Mouse (Mus musculus) liver, adult 2 months (tissue): Measurements from ENCODE around the gene Rapgef2. TPM values are rescaled to one million over a fixed set of nuclear protein-coding genes. Genes with fewer than 3 reads are reported as not detected.

Source experiments
- DNase-seq: peaks from one replicate; pipeline ENCODE4 v3.0.0-alpha.2; 2011; ENCODE audit warnings: low read depth, low spot score; ENCODE audit errors: extremely low read depth
- H3K27ac ChIP-seq: fragments of 200-500 bp; replicated peaks from 2 replicates; pipeline ENCODE4 v1.5.1; 2012; ENCODE audit warnings: low read depth, mild to moderate bottlenecking, control low read depth, inconsistent platforms, low read length; ENCODE audit not compliant: insufficient read depth
- H3K27me3 ChIP-seq: fragments of 200-500 bp; 2 replicates; pipeline ENCODE4 v1.6.1; 2012; ENCODE audit warnings: mild to moderate bottlenecking, moderate library complexity, low read length, inconsistent platforms; ENCODE audit not compliant: control insufficient read depth, insufficient read depth
- H3K36me3 ChIP-seq: fragments of 200-500 bp; 2 replicates; pipeline ENCODE4 v1.6.1; 2012; ENCODE audit warnings: low read length, inconsistent platforms; ENCODE audit not compliant: control insufficient read depth, insufficient read depth
- H3K4me1 ChIP-seq: fragments of 200-500 bp; 2 replicates; pipeline ENCODE4 v1.6.1; 2011; ENCODE audit warnings: low read length; ENCODE audit not compliant: control insufficient read depth, insufficient read depth
- H3K4me3 ChIP-seq: fragments of 200-500 bp; 2 replicates; pipeline ENCODE4 v1.5.1; 2011; ENCODE audit warnings: low read depth, mild to moderate bottlenecking, control low read depth, low read length, moderate library complexity; ENCODE audit not compliant: insufficient read depth
- H3K79me2 ChIP-seq: fragments of 200-500 bp; 2 replicates; pipeline ENCODE4 v1.6.1; 2012; ENCODE audit warnings: inconsistent platforms, mild to moderate bottlenecking, low read length, moderate library complexity; ENCODE audit not compliant: control insufficient read depth, insufficient read depth
- H3K9ac ChIP-seq: fragments of 200-500 bp; 2 replicates; pipeline ENCODE4 v1.6.1; 2012; ENCODE audit warnings: low read depth, mild to moderate bottlenecking, control low read depth, inconsistent platforms, low read length
- CTCF ChIP-seq: fragments of 200-500 bp; IDR thresholded peaks from 2 replicates; pipeline ENCODE4 v1.5.1; 2011; ENCODE audit warnings: low read depth, low read length, control low read depth
- POLR2A ChIP-seq: fragments of 200-500 bp; IDR thresholded peaks from 2 replicates; pipeline ENCODE4 v1.6.1; 2011; ENCODE audit warnings: low read length, control low read depth; ENCODE audit not compliant: insufficient read depth; ENCODE audit errors: extremely low read depth
- WGBS: fragments of 180-500 bp; shearing (Covaris S2); methylation state at CpG from one replicate; pipeline ENCODE4 v1.1.7; 2018; 5-methylcytosine and 5-hydroxymethylcytosine counted together
- polyA plus RNA-seq: library from polyadenylated mRNA; depleted of rRNA; stranded (reverse); fragments of >200 nt; gene quantifications from 2 replicates; pipeline ENCODE4 v1.2.3, GENCODE M21; 2012
- total RNA-seq: library from RNA; depleted of rRNA; stranded (reverse); fragments of >200 nt; gene quantifications from 2 replicates; pipeline ENCODE4 v1.2.3, GENCODE M21; 2014

Gene Rapgef2
- total and polyA plus RNA-seq, 2 experiments: 4.2 to 15.3 TPM

DNA sequence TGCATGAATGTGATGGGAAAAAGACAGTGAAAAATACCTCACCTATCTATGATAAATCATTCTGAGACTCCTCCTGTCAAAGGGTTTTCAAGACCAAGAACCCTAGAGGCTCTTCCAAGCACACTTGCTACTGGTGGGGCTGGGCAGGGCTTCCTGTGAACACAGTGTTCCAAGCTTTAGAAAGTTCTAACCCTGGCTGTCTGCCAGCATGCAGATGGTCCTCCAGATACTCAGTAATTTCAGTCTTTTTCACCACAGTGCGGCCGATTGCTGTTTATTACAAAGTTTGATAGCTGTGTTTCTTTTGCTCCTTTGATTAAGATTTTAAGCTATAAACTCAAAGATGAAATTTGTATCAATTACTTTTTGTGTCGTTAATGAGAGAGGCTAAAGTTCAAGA is 83.1 kb downstream of the Rapgef2 start:
- no peaks in the 10 kb centered on the region for H3K36me3 ChIP-seq
- H3K27me3 ChIP-seq: no peaks in the 10 kb centered on the region
- no peak overlapping the region for H3K4me3 ChIP-seq
- 8% methylated on average over 3 of the region's 3 CpGs for WGBS
- TF ChIP-seq CTCF: no peak
- no peak for TF ChIP-seq POLR2A
- no peak overlapping the region for H3K9ac ChIP-seq
- H3K79me2 ChIP-seq: peaks cover 29% of the 10 kb centered on the region
- peaks cover 27% of the 10 kb centered on the region for H3K4me1 ChIP-seq
- peak; percentile 72 for DNase-seq
- H3K27ac ChIP-seq: peak overlapping the region; percentile 11; the same call in 1 of the 2 replicates

DNA sequence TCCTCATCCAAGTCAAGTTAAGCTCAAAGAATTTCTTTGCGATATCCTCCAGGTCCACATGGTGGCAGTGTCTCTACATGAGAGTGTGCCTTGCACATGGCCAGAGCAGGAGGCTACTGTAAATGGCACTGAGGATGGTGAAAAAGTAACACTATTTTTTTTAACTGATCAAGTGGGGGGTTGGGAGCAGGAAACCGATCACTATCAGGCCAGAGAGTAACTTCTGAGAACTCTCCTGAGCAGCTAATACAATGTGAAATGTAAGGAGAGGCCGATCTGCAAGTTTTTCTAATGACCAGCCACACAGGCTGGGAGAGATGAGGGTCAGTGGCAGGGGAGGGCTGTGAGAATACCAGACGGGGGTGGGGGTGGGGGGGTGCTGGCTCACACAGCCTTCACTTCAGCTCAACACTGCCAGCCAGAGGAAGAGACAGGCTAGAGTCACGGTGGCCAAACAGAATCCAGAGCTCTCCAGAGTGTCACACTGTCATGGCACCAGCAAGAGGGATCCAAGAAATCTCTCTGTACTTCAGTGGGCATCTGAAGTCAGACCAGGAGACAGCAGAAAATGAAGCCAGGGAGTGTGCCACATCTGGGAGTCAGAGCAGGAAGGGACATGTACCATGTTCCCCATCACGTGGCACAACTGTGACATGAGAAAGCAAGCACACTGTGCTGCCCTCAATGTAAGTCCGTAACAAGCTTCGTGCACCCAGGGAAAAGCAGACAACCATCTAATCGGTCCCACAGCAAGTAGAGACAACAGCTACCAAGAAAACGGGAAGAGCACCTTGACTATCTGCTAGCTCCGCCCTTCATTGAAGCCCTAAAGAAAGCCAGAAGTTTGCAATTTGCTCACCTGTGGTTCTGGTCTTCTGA is 83.8 kb downstream of the Rapgef2 start:
- H3K27ac ChIP-seq: peak overlapping the region; percentile 11
- no peak overlapping the region for H3K4me3 ChIP-seq

DNA sequence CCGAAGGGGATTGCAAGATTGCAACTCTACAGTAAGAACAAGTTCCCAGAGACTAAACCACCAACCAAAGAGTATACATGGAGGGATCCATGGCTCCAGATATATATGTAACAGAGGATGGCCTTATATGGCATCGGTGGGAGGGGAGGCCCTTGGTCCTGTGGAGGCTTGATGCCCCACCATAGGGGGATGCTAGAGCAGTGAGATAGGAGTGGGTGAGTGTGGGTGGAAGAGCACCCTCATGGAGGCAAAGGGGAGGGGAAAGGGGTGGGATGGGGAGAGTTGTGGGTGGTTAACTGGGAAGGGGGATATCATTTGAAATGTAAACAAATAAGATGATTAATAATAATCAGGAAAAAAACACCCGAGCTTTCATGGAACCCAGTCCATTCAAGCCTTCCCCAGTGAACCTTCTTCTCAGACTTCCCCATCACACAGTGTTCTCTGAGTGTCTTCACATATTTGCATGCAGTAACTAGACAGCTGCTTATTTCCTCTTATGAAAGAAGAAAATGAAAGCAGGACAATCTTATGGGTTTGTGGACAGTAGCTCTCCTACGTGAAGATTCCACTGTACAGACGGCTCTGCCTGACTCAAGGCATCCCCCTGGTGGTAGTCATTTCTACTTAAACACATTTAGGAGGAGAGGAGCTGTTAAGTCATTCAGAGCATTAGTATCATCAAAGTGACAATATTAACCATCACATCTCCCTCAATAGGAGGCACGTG is 89.4 kb downstream of the Rapgef2 start:
- DNase-seq: peak; percentile 57
- Histone ChIP-seq H3K27me3 (no peaks in the 10 kb centered on the region), H3K27ac (no peak overlapping the region)

More for the DNA sequence above, 83.8 kb downstream of the Rapgef2 start:
- peaks cover 30% of the 10 kb centered on the region for H3K79me2 ChIP-seq
- H3K27me3 ChIP-seq: no peaks in the 10 kb centered on the region
- peak; percentile 71 for DNase-seq
- peaks cover 27% of the 10 kb centered on the region for H3K4me1 ChIP-seq
- H3K36me3 ChIP-seq: no peaks in the 10 kb centered on the region
- H3K9ac ChIP-seq: peak overlapping the region; percentile 12; the same call in 1 of the 2 replicates
- WGBS: 46% methylated on average over 11 of the region's 11 CpGs
- TF ChIP-seq POLR2A (no peak), CTCF (peak; percentile 76)

DNA sequence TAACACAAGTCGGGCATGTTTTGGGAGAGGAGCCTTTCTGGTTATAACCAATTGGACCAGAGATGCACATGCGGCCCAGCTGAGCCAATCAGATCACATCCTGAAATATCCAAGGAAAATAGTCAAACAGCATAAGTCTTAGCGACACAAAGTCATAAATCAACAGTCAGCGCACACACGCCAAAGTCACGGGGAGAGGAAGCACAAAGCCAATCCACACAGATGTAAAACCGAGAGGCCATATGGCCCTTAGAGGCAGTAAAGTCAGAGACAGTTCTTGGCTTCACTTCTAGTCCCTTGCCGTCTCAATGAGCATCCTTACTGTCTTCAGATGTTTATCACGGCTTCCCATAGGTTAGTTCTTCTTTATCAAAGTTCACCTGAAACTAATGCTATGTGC is 91.0 kb downstream of the Rapgef2 start:
- WGBS: 92% methylated on average over 9 of the region's 9 CpGs
- no peaks in the 10 kb centered on the region for H3K27me3 ChIP-seq
- no peak for DNase-seq
- H3K27ac ChIP-seq: no peak overlapping the region
- H3K4me1 ChIP-seq: no peaks in the 10 kb centered on the region
- H3K36me3 ChIP-seq: no peaks in the 10 kb centered on the region
- no peak overlapping the region for H3K4me3 ChIP-seq
- peaks cover 25% of the 10 kb centered on the region for H3K79me2 ChIP-seq
- no peak overlapping the region for H3K9ac ChIP-seq
- TF ChIP-seq POLR2A (no peak), CTCF (no peak)

More for the DNA sequence above, 89.4 kb downstream of the Rapgef2 start:
- 58% methylated on average over 6 of the region's 6 CpGs for WGBS
- Histone ChIP-seq H3K4me1 (no peaks in the 10 kb centered on the region), H3K79me2 (peaks cover 28% of the 10 kb centered on the region), H3K36me3 (no peaks in the 10 kb centered on the region), H3K4me3 (no peak overlapping the region), H3K9ac (no peak overlapping the region)
- TF ChIP-seq CTCF (peak; percentile 61), POLR2A (no peak)

DNA sequence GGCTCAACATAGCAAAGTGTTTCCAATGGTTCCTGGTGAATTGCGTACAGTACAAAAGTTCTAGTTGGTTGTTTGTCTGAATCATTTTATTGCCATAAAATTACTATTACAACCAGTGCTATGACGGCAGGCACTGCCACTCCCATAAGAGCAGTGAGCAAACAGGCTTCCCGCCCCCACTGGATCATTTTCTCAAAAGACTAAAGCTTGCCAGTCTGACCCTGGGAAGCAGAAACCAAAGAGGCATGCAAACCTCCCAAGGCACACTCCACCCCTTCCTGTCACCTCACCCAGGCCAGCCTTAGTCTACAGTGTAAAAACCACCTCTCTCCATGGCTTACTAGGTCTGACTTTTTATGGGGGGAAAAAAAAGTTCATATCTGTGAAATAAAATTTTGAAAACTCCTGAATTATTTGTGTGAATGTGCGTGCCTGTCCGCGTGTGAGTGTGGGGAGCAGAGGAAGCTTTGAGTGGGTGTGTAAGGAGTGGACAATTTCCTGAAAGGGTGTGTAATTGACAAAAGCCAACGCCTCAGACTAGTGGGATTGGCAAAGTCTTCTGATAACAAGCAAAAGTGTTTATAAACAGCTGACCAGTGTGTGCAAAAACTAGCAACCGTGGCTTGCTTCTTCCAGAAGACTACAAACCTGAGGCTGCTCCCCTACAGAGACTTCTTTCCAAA is 92.1 kb downstream of the Rapgef2 start:
- Histone ChIP-seq H3K79me2 (peaks cover 23% of the 10 kb centered on the region; the same call in 1 of the 2 replicates), H3K4me1 (no peaks in the 10 kb centered on the region), H3K36me3 (no peaks in the 10 kb centered on the region), H3K9ac (no peak overlapping the region), H3K27me3 (no peaks in the 10 kb centered on the region), H3K4me3 (no peak overlapping the region), H3K27ac (no peak overlapping the region)
- WGBS: 73% methylated on average over 8 of the region's 8 CpGs
- no peak for TF ChIP-seq CTCF
- DNase-seq: no peak
